Mouse (Mus musculus): ENCODE data around the gene Slc25a22. TPM values are rescaled to one million over a fixed set of nuclear protein-coding genes. Genes with fewer than 3 reads are reported as not detected.
"Not testable (repeated sequence)": the region's sequence is repeated elsewhere in the genome, so short reads cannot be mapped to it uniquely, and the experiment has no call there.

Slc25a22 gene
- polyA plus RNA-seq, 1 experiment, result 51.0 TPM

DNA sequence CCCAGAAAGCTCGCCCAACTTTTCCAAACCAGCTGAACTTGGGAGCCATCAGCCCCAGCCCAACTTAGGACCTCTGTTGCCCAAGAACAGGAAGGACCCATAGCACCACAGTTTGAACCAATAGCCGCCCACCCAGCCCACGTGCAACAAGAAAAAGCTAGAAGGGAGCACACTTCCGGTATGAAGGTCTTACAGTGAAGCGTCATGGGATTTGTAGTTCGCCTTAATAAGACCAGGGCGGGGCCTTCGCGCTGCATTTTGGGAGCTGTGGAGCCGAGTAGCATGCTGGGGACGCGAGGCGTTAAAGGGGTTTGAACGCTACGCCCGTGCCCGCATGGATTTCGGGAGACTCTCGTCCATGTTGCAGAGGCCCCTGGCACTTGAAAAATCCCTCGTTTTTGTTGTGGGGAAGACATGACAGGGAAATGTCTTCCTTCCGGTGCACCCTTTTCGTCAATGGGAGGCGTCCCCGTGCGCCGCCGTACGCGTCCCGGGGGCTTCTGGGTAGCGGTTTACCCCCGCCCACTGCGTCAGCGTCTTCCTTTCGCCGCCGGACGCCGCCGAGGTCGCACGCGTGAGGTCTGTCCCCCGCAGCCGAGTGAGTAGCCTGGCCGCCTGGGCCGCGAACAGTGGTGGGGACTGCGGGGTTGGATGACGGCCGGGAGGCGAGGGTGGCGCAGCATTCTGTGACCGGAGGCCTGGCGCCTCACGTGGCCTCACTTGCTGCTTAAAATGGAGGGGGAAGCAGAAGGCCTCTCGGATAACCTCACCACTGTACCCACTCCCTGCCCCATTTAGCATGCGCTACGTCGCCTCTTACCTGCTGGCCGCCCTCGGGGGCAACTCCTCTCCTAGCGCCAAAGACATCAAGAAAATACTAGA is 9.7 kb upstream of the Slc25a22 start, which contains the start of gene Rplp2:
Rplp2 (plus strand) TSS at position 261 of the 882 bp plus-strand sequence.
- TF ChIP-seq POLR2A (IDR thresholded peaks at IDR 0.05; ENCODE audit: low read depth, low read length), result peak; percentile 91
- TF ChIP-seq CTCF (conservative IDR thresholded peaks at IDR 0.05; ENCODE audit: insufficient read depth, insufficient read length, low read depth, low read length), result no peak
- H3K27ac ChIP-seq (ENCODE audit: insufficient read depth, low read depth, low read length), result peak within 1 kb of the TSS; percentile 99
- WGBS, result under 1% methylated on average over 63 of the region's 63 CpGs

DNA sequence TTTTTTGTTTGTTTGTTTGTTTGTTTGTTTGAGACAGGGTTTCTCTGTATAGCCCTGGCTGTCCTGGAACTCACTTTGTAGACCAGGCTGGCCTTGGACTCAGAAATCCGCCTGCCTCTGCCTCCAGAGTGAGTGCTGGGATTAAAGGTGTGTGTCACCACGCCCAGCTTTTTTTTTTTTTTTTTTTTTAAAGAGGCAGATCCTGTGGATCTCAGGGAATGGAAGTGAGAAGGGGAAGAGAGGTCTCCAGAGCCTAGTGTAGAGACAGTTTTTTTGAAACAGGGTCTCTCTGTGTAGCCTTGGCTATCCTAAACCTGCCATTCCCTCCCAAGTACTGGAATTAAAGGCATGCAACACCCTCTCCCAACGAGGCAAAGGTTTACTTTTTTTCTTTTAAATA is 8.7 kb upstream of the Slc25a22 start:
- not testable (repeated sequence) for DNase-seq; H3K27ac ChIP-seq (ENCODE audit: insufficient read depth, low read depth, low read length); H3K4me3 ChIP-seq (ENCODE audit: insufficient read depth, low read depth, low read length); H3K27me3 ChIP-seq (replicated peaks; ENCODE audit: control insufficient read depth, insufficient read depth, low read length); H3K36me3 ChIP-seq (ENCODE audit: control insufficient read depth, insufficient read depth, low read length)
- H3K4me1 ChIP-seq (ENCODE audit: control insufficient read depth, insufficient read depth, low read length), result peaks cover 10% of the 10 kb centered on the region
- WGBS, result 68% methylated on average over 3 of the region's 3 CpGs

More for the DNA sequence above, 9.7 kb upstream of the Slc25a22 start, which contains the start of gene Rplp2:
- peak within 1 kb of the TSS; percentile 78 for H3K4me3 ChIP-seq (ENCODE audit: insufficient read depth, low read depth, low read length)
- DNase-seq, result peak; percentile 96
- peaks cover 10% of the 10 kb centered on the region for H3K4me1 ChIP-seq (ENCODE audit: control insufficient read depth, insufficient read depth, low read length)
- H3K36me3 ChIP-seq (ENCODE audit: control insufficient read depth, insufficient read depth, low read length), result peaks cover 2% of the 10 kb centered on the region; the same call in 1 of the 2 replicates
- H3K27me3 ChIP-seq (replicated peaks; ENCODE audit: control insufficient read depth, insufficient read depth, low read length), result no peaks in the 10 kb centered on the region

DNA sequence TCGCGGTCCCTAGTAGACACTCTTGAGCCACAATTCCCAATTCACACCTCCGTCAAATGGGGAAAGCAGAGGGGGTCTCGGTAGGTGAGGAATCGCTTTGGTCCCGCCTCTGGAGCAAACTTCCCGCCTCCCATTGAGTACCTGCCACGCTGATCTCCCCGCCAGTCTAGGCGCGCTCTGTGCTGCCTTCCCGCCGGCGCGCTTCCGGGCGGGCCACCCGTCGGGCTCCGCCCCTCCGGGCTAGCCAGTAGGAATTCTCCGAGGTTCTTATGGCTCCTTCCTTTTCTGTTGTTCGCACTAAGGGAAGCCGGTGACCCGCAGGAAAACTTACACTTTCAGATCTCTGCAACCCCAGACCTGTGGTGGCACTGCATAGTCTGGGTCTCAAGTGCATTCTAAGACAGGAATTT is 6.1 kb upstream of the Slc25a22 start, which contains the start of gene Pidd1:
Pidd1 (minus strand) TSS at position 198 of the 410 bp plus-strand sequence.
- TF ChIP-seq POLR2A (IDR thresholded peaks at IDR 0.05; ENCODE audit: low read depth, low read length) (no peak), CTCF (conservative IDR thresholded peaks at IDR 0.05; ENCODE audit: insufficient read depth, insufficient read length, low read depth, low read length) (no peak)
- under 1% methylated on average over 25 of the region's 25 CpGs for WGBS
- Histone ChIP-seq H3K36me3 (ENCODE audit: control insufficient read depth, insufficient read depth, low read length) (peaks cover 2% of the 10 kb centered on the region; the same call in 1 of the 2 replicates), H3K4me3 (ENCODE audit: insufficient read depth, low read depth, low read length) (peak within 1 kb of the TSS; percentile 52), H3K27ac (ENCODE audit: insufficient read depth, low read depth, low read length) (0 out of 2 replicates have a peak within 1 kb of the TSS, but pooled peaks have one; percentile 41), H3K27me3 (replicated peaks; ENCODE audit: control insufficient read depth, insufficient read depth, low read length) (no peaks in the 10 kb centered on the region), H3K4me1 (ENCODE audit: control insufficient read depth, insufficient read depth, low read length) (peaks cover 15% of the 10 kb centered on the region)
- peak; percentile 80 for DNase-seq

DNA sequence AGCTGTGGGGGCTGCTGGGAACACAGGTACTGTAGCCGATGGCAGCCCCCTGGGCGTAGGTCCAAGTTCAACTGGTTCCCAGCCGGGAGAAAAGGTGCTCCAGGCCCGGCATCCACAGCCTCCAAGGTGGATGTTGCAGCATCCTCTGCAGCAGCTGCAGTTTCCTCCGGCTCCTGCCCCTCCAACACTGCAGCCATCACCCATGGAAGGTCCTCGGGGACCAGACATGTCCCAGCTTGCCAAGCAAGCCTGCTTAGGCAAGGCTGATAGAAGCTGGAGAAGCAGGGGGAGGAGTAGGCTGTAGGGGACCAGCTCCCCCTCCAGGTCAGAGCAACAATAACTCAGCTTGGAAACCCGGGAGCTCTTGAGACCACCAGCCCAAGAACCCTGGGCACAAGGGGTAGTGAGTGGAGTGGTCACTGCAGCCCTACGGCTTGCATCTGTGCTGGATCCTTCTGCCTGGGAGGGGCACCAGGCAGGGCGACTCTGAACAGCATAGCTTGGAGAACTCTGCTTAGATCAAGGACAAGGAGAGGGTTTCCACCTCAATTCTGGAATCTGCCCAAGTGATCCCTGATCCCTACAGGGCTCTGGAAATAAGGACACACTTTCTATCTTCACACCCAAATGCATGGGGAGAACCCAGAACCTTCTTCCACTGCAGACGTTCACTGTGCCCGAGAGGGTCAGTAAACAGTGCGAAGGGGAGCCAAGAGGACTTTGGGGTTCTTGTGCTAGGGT is 5.6 kb upstream of the Slc25a22 start:
- Histone ChIP-seq H3K4me3 (ENCODE audit: insufficient read depth, low read depth, low read length) (peak overlapping the region; percentile 52), H3K4me1 (ENCODE audit: control insufficient read depth, insufficient read depth, low read length) (peaks cover 11% of the 10 kb centered on the region), H3K27ac (ENCODE audit: insufficient read depth, low read depth, low read length) (no peak overlapping the region), H3K36me3 (ENCODE audit: control insufficient read depth, insufficient read depth, low read length) (no peaks in the 10 kb centered on the region), H3K27me3 (replicated peaks; ENCODE audit: control insufficient read depth, insufficient read depth, low read length) (no peaks in the 10 kb centered on the region)
- 14% methylated on average over 12 of the region's 12 CpGs for WGBS
- no peak for TF ChIP-seq POLR2A (IDR thresholded peaks at IDR 0.05; ENCODE audit: low read depth, low read length)
- no peak for TF ChIP-seq CTCF (conservative IDR thresholded peaks at IDR 0.05; ENCODE audit: insufficient read depth, insufficient read length, low read depth, low read length)
- DNase-seq, result peak; percentile 50

DNA sequence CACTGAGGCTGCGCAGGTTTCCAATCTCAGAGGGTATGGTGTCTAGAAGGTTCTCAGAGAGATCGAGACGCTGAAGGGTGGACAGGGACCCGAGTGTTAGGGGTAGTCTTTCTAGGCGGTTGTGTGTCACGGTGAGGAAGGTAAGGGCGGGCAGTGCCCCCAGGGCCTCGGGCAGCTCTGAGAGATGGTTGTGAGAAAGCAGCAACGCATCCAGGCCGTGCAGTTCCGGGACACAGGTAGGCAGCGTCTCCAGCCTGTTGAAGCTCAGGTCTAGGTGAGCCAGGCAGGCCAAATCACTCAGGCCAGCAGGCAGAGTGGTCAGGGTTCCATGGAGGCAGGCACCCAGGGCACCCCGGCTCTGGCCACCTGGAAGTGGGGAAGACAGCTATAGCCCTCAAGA is 4.5 kb upstream of the Slc25a22 start:
- no peak overlapping the region for H3K27ac ChIP-seq (ENCODE audit: insufficient read depth, low read depth, low read length)
- DNase-seq, result no peak
- no peaks in the 10 kb centered on the region for H3K36me3 ChIP-seq (ENCODE audit: control insufficient read depth, insufficient read depth, low read length)
- H3K4me1 ChIP-seq (ENCODE audit: control insufficient read depth, insufficient read depth, low read length), result peaks cover 11% of the 10 kb centered on the region
- TF ChIP-seq POLR2A (IDR thresholded peaks at IDR 0.05; ENCODE audit: low read depth, low read length) (no peak), CTCF (conservative IDR thresholded peaks at IDR 0.05; ENCODE audit: insufficient read depth, insufficient read length, low read depth, low read length) (no peak)
- no peaks in the 10 kb centered on the region for H3K27me3 ChIP-seq (replicated peaks; ENCODE audit: control insufficient read depth, insufficient read depth, low read length)
- WGBS, result 92% methylated on average over 13 of the region's 13 CpGs
- no peak overlapping the region for H3K4me3 ChIP-seq (ENCODE audit: insufficient read depth, low read depth, low read length)

DNA sequence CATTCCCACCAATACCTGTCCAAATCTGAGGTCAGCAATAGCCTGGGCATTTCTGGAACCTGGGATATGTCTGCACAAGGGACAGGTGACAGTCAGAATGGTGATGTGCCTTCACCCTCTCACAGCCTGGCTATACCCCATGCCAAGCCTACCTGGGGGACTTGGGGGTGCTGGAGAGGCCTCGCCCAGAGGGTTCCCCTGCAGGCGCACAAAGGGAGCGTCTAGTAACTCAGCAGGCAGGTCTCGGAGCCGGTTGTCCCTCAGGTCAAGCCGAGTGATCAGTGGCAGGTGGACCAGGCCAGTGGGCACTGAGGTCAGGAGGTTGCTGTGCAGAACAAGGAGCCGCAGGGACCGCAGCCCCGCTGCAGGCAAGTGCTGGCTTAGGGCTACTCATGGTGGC is 3.8 kb upstream of the Slc25a22 start:
- no peak for DNase-seq
- Histone ChIP-seq H3K36me3 (ENCODE audit: control insufficient read depth, insufficient read depth, low read length) (no peaks in the 10 kb centered on the region), H3K27me3 (replicated peaks; ENCODE audit: control insufficient read depth, insufficient read depth, low read length) (no peaks in the 10 kb centered on the region), H3K27ac (ENCODE audit: insufficient read depth, low read depth, low read length) (no peak overlapping the region), H3K4me3 (ENCODE audit: insufficient read depth, low read depth, low read length) (no peak overlapping the region), H3K4me1 (ENCODE audit: control insufficient read depth, insufficient read depth, low read length) (peaks cover 15% of the 10 kb centered on the region)
- no peak for TF ChIP-seq CTCF (conservative IDR thresholded peaks at IDR 0.05; ENCODE audit: insufficient read depth, insufficient read length, low read depth, low read length)
- no peak for TF ChIP-seq POLR2A (IDR thresholded peaks at IDR 0.05; ENCODE audit: low read depth, low read length)
- 95% methylated on average over 9 of the region's 9 CpGs for WGBS

DNA sequence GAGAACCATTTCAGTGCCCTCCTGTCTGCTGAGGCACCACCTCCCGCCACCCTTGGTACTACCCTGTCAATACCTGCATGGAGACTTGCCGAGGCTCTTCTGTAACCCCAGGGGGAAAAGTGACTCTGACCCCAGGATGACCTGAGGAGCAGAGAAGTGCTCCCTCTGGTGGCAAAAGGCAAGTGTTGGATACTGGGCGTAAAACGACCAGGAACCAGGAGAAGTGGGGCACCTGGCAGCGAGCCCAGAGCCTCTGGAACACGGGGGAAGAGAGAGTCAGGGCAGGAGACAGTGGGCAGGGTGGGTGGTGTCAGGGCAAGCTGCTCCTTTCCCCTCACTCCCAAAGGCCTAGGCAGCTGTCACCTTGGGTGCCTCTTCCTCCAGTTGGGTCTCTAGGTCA is 2.9 kb upstream of the Slc25a22 start:
- Histone ChIP-seq H3K4me3 (ENCODE audit: insufficient read depth, low read depth, low read length) (no peak overlapping the region), H3K4me1 (ENCODE audit: control insufficient read depth, insufficient read depth, low read length) (peaks cover 23% of the 10 kb centered on the region), H3K27ac (ENCODE audit: insufficient read depth, low read depth, low read length) (no peak overlapping the region), H3K36me3 (ENCODE audit: control insufficient read depth, insufficient read depth, low read length) (no peaks in the 10 kb centered on the region), H3K27me3 (replicated peaks; ENCODE audit: control insufficient read depth, insufficient read depth, low read length) (no peaks in the 10 kb centered on the region)
- 23% methylated on average over 6 of the region's 6 CpGs for WGBS
- no peak for TF ChIP-seq POLR2A (IDR thresholded peaks at IDR 0.05; ENCODE audit: low read depth, low read length)
- TF ChIP-seq CTCF (conservative IDR thresholded peaks at IDR 0.05; ENCODE audit: insufficient read depth, insufficient read length, low read depth, low read length), result peak; percentile 81
- DNase-seq, result peak; percentile 76

All from kidney, adult 2 months (tissue).